Mouse (Mus musculus) gastrocnemius, postnatal 14 days (tissue): ENCODE results near the gene Dhx35. TPM values are rescaled to one million over a fixed set of nuclear protein-coding genes. Genes with fewer than 3 reads are reported as not detected.

ENCODE experiments used
- DNase-seq: peaks from one replicate; pipeline ENCODE4 v3.0.0; 2021; ENCODE audit warnings: mixed read lengths
- intact Hi-C: fragments of 180-260 bp; cut with DNase I; formaldehyde crosslinking; loops from one replicate; pipeline ENCODE4 v1.15.1; 2025; ENCODE audit warnings: low total_unique reads
- total RNA-seq, 2 experiments: library from RNA; stranded (reverse); gene quantifications; 2 replicates each; pipeline ENCODE4 v1.2.3; 2021

The Dhx35 gene
- total RNA-seq, 2 experiments from 2014 or later = 7.2 to 7.8 TPM

DNA sequence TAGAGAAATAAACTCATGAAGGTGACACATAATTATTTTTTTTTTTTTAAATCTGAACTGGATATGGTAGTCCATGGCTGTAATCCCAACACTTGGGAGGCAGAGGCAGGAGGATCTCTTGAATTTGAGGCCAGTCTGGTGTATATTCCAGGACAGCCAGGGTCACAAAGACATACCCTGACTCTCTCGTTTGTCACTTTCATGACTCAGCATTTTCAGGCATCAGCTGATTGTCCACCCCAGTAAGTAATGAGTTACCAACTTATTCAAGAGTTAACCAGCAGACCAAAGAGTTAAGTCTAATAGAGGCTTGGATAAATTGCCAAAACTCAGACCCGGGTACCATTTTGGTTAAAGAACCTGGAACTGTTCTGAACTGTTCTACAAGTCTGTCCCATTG is 1.3 kb downstream of the Dhx35 start:
- no peak for DNase-seq
- intact Hi-C loops = no loop called here

DNA sequence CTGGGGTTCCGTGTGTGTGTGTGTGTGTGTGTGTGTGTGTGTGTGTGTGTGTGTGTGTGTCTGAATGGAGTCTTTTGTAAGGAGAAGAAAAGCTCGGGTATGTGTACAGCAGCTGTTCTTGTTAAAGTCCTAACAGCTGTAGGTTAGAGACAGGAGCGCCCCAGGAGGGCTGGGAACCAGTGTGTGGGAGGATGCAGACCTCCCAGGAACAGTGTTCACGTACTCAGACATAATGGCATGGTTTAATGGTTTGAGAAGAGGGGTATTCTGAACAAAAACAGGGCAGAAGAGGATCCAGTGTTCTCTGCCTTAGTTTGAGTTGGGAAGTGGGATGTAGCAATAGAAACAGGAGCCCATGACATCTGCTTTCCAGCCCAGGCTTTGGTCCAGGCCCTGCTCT is 4.7 kb downstream of the Dhx35 start:
- no peak for DNase-seq
- intact Hi-C loops = no loop called here

DNA sequence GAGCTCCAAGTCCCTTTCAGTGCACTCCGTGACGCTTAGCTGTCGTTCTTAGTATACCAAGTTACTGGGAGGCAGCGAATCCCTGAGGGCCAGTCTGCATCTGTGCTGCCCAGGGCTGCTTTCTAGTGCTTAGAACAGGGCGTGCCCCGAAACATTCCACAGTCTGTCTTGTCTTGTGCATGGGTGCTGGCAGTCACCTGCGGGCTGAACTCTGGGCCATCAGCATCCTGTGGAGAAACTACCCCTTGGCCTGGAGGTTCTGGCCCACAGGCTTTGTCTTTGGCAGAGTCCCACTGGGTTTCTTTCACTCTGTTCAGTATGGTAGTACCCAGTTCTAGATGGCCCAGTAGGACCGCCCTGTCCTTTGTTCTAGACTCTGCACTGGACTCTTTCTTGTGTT is 6.2 kb downstream of the Dhx35 start:
- DNase-seq = no peak
- intact Hi-C loops = no loop called here

DNA sequence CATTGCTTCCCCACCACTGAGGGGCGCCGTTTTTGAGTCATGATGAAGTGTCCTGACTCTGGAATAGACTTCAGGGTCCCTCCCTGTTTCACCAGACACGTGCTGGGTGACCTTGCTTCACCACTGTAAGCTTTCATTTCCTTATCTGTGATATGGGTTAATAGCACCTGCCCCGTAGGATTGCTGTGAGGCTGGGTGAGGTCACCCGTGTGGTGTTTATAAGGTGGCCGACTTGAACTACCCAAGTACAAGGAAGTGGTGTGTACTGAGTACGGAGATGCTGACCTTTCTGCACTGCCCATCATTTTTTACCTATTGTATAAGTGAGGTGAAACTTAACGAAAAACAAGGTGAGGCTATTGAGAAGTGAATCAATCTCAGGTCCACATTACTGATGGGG is 9.0 kb downstream of the Dhx35 start:
- intact Hi-C loops = no loop called here
- DNase-seq = no peak

DNA sequence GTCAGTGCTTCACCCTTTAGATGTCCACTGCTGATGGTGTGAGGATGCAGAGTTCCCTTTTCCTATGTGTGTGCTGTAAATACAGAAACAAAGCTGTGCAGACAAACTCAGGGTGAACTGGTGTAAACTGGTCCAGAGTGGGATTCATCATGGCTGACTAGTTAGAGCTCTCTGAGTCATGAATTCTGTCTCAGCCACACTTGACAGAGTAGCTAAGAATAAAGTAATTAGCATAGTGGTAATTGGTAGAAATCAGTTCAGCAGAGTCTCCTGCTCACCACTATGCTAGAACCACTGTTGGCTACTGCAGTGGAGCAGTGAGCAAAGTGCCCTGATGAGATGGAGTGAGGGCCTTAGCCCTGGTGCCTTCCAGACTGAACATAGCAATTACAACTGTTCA is 21.1 kb downstream of the Dhx35 start:
- no peak for DNase-seq
- intact Hi-C loops = no loop called here

DNA sequence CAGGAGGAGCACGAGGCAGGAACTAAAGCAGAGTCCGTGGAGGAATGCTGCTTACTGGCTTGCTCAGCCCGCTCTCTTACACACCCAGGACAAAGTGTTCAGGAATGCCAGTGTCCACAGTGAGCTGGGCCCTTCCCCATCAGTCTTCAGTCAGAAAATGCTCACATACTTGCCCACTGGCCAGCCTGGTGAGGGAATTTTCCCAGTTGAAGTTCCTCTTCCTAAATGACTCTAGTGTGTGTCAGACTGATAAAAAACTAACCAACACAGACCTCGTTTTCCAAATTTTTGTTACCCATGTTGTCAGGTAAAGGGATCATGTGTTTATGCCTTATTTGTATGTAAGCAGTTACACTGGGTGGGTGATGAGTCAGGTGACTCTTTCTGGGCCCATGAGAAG is 21.6 kb downstream of the Dhx35 start:
- intact Hi-C loops = no loop called here

DNA sequence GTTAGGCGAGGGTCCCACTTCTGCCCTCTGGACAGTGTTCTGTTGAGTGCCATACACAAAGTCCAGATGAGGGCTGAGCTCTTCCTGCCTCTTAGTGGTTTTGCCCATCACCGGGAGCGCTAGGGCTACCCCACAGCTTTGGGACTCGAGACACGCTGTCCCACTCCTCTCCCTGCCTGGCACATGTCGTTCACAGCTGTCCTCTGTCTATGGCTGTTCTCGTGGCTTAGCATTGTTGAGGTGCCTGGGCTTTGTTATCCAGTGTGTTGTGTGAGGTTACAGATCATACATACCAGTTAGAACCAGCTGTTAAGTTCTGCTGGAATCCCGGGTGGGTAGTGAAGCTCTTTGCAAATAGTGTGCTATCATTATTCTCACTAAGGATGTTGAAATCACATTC is 23.1 kb downstream of the Dhx35 start:
- intact Hi-C loops = no loop called here

More for the DNA sequence above, 21.6 kb downstream of the Dhx35 start:
- no peak for DNase-seq

DNA sequence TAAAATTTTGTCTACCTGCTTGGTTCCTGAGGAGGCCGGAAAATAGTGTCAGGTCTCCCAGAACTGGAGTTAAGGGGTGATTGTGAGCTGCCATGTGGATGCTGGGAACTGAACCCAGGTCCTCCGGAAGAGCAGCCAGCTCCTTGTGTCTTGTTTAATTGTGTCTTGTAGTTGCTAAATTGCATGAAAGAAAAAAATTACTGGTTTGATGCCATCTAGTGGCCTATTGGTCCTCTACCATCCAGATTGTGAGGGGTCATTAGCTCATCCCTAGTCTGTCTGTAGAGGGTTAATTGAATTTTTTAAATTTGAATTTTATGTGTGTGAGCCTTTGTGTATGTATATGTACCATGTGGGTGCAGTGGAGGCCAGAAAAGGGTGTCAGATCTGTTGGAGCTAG is 33.5 kb downstream of the Dhx35 start:
- DNase-seq = no peak
- intact Hi-C loops = no loop called here

More for the DNA sequence above, 23.1 kb downstream of the Dhx35 start:
- no peak for DNase-seq

DNA sequence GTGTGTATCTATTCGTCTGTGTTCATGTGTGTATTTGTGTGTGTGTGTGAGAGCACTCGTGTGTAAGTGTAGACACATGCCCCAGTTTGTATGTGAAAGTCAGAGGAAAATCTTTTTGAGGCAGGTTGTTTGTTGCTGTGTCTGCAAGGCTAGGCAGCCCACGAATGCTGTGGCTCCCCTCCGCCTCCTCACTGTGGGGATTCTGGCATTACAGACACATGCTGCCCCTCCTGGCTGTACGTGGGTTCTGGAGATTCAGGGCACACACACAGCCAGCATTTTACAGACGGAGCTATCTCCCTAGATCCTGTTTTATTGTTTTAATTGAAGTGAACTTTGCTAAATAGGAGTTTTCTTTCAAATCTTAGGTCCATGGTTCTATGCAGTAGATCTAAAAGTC is 35.1 kb downstream of the Dhx35 start:
- intact Hi-C loops = no loop called here
- no peak for DNase-seq

DNA sequence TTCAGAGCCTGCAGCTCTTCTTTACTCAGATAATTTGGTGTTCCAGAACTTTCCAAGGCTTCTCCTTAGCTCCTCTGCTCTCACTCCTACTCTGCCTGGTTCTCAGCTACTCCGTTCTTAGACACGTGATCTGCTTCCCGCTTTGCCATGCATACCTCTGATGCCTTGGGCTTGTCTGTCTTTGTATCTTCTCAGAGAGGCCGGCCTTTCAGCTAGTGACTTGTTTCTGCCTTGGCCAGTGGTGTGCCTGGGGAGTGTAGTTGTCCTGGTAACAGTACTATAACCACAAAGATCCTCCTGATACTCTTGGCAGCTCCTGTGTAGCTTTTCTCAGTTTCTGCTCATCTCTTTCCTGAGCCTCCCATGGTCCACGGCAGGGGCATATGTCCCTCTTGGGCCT is 38.6 kb downstream of the Dhx35 start:
- no peak for DNase-seq
- intact Hi-C loops = no loop called here

DNA sequence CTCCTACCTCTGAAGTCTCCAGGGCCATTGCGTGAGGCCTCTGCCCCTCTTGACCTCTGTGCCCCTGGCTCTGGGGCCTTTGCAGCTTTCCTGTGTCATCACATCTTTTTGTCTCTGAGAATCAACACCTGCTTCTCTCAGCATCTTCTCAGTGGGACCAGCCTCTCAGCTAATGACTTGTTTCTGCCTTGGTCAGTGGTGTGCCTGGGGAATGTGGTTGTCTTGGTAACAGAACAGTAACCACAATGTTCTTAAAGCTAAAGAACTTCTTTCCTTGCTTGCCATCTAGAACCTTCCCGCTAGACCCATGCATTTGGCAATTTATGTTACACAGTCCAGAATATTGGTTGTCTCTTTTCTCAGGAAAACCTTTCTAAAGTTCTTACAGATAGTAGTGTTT is 39.0 kb downstream of the Dhx35 start:
- no peak for DNase-seq
- intact Hi-C loops = no loop called here

DNA sequence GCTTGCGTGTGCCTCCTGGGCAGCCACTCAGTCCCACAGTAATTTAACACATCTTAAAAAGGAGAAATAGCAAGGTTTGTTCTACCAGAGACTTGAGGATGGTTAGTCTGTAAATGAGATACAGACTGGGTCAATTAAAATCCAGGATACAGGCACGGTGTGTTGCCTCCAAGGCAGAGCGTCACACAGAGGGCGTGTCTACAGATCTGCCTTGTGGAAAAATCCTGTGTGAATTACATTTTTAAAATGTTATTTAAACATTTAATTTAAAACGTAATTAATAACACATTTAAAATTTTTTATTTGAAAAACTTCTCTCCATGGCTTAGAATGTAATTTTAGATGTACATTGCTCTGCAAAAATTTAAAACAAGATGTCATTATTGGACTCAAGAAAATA is 48.7 kb downstream of the Dhx35 start:
- intact Hi-C loops = no loop called here
- DNase-seq = no peak

DNA sequence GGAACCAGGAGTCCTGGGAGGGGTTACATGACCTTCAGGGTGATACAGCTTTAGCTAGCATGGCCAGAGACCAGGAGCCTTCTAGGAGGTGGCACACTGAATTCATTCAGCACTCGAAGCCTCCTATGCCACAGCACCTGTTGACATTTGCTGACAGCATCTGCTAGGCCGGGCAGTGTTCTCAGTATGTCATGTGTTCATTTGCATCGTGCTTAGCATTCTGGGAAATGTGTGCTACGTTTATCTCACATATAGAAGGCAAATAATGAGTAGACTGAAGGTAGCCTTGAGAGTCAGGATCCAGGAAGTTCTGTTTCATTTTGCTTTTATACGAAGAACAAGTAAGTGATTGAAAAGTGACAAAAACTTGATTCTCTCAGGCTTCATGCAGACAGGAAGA is 50.4 kb downstream of the Dhx35 start:
- no peak for DNase-seq
- intact Hi-C loops = no loop called here

DNA sequence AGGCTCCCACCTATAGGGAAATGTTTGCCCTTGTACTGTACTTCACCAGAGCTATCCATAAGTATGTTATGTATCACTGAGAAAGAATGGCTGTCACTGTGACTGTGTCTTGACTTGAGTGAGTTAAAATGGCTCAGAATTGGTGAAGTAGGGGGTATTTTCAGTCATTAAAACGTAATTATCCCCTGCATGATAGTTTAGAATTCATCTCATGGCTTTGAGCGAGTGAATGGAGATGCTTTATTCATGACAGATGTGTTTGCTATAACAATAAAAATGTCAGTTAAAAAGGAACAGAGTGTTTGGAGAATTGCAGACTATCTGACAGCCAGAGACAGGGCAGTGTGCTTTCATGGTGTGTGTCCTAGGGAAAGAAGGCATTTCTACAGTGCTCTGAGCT is 51.6 kb downstream of the Dhx35 start:
- DNase-seq = no peak
- intact Hi-C loops = no loop called here

DNA sequence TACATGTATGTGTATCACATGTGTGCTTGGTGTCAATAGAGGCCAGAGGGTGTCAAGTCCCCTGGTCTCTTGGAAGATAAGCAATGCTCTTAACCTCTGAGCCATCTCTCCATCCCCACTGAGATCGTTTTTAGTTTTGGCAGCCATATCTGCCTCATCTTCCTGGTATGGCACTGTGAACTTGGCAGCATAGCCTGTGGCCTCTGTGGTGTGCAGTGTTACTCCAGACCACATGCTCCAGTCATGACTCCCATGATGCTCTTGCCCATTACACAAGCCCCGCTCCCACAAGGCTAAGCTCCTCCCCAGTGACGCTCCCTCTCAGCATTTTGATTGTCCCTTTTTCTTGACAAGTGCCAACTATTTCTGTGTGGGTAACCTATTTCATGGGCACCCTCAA is 53.4 kb downstream of the Dhx35 start:
- intact Hi-C loops = no loop called here
- no peak for DNase-seq

DNA sequence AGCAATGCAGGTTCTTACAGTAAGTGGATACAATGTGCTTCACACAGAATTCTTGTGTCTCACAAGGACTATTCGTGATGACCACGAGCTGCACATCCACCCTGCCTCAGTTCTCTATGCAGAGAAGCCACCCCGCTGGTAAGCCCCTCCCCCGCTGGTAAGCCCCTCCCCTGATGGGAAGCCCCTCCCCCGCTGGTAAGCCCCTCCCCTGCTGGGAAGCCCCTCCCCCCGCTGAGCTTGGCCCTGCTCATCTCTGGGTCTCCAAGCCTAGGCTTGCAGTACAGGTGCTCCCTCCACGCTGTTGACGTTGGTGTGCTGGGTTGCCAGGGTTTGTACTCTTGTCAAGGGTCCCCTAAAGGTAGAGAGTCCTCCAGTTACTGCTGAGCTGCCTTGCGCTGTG is 54.8 kb downstream of the Dhx35 start:
- DNase-seq = no peak
- intact Hi-C loops = no loop called here

DNA sequence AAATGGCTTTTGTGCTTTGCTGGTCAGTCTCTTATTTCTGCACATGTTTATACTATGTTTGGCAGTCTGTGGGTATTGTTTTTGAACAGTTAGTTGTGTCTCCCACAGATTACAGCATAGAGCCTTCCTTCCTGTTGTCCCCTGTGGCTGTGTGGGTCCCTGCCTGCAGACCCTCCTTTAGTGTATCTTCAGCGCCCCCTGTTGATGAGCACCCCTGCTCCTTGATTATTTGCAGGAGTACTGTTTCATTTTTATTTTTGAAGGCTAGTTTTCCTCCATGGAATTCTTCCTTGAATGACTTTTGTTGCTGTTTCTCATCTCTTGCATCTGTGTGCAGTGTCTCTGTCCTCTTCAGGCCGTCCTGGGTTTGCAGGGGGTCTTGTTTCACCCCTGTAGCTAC is 58.0 kb downstream of the Dhx35 start:
- peak; percentile 53 for DNase-seq
- intact Hi-C loops = no loop called here

DNA sequence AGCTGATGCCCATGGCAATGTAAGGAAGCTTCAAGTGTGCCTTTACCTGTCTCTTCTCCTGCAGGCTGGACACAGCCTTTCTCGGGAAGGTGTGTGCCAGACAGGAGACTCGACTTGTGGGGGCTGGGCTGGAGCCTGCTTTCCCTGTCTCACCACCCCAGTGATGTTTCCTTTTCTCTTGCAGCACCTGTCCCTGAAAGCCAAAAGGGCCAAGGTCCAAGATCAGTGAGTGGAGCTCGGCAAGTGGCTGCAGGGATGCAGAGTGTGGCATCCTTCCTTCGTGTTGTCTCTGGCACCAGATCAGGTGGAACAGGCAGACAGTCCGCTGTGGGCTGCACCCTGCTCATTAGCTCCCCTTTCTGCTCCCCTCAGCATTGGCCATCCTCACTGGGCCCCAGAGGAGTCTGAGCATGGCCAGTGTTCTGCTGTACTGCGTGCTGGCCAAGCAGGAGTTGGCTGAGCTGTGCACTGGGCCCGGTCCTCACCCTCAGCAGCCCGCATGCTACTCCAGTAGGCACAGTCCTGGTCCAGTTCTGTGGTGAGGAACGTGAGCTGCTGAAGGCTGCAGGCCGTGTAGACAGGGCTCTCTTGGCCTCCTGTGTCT is 62.4 kb downstream of the Dhx35 start:
- intact Hi-C loops = no loop called here

DNA sequence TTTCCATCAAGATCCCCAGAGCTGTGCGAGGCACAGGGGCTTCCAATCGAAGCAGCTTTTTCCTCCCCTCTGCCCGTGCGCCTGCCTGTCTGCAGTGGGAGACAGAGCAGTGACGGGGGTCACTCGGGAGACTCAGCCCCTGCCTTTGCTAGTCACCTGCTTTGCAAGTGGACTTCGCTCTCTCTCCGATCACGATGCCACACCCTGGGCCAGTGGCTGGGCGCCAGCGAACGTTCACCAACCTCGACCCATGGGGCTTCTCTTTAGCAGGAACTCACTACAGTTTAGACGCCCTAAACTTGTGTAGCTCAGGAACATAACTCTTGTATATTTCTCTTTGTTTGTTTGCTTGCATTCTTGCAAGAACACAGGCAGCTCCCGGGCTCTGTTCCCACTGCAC is 63.0 kb downstream of the Dhx35 start:
- DNase-seq = no peak
- intact Hi-C loops = no loop called here

More for the DNA sequence above, 62.4 kb downstream of the Dhx35 start:
- DNase-seq = peak; percentile 37

DNA sequence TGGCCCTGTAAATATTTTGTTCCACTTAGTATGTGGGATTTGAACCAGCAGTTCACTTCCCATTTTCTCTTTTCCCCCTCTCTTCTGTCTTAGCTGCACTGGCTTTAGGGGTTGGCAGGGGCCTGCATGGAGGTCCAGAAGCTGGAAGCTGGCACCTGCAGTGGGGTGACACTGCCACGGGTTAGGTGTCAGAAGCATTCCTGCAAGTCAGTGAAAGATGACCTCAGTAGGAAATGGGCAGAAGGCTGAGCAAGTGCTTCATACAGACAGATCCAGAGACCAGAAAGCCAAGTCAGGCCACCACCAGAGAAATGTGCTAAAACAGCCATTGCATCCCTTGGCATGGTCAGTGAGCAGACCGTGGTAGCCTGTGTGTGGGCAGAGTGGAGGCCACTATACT is 66.5 kb downstream of the Dhx35 start:
- intact Hi-C loops = loop anchor here (5.0 kb wide), 1 partner anchor 94 kb away; the partner anchor contains the start of gene Fam83d
- DNase-seq = peak; percentile 54

DNA sequence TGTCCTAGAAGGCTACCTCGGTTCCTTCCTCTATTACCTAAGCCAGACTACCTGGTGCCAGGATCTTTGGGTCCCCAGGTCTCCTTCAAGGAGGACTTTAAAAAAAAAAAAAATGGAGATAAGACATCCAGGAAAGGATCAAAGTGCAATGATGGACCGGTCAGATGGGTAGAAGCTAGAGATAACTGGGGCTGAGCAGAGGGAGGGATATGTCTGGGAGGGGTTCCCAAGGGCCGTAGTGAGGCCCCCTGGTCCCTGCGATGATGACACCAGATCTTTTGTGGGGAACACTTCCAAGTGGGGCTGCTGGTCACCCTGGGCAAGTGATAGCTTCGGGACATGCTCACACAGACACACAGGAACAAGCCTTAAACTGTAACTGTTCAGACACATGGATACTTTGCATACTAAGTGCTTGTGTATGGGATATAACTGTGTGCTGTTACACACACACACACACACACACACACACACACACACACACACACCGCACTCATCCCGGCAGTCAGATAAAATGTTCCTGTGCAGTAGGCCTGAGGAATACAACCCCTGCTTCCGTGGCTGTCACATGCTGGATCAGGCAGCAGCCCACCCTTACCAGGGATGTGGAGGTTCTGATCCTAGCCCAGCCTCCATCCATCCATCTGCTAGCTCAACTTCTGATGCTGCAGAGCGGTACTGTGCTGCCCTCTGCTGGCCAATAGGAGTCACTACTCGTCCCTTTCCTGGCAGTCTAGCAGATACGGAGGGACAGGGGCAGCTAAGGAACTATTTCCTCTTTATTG is 68.9 kb downstream of the Dhx35 start:
- intact Hi-C loops = loop anchor here (5.0 kb wide), 1 partner anchor 96 kb away; the partner anchor contains the start of gene Fam83d
- peak; percentile 70 for DNase-seq
